Mouse (Mus musculus) ES-Bruce4 (cell line): ENCODE measurements around the gene Rnf167.

Experiments
- CTCF ChIP-seq: IDR thresholded peaks from one replicate; pipeline ENCODE4 v1.8.1; 2011; ENCODE audit warnings: low read depth, low read length
- POLR2A ChIP-seq: IDR thresholded peaks from one replicate; pipeline ENCODE4 v1.8.1; 2011; ENCODE audit warnings: low read length; ENCODE audit not compliant: insufficient read depth

DNA sequence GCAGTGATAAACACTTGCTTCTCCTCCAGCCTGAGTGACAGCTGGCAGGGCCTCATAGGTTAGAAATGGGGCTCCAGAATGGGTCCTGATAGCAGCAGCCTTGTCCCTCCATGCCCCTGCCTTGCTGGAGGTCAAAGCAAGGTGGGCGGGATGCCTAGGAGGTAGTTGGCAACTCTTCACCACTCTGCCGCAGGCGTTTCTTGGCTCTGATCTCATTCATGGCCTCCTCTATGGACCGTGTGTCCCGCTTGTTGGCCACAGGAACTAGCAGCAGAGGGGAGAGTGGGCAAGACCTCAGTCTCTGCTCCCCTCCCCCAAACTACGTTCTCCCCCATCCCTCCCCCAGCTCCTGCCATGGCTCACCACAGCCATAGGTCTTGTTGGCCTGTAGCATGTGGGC is 16.9 kb downstream of the Rnf167 start:
- TF ChIP-seq POLR2A (no peak), CTCF (no peak)
